Comparison of ENCODE assay signal across 8 mouse cellular contexts in the genomic region with DNA sequence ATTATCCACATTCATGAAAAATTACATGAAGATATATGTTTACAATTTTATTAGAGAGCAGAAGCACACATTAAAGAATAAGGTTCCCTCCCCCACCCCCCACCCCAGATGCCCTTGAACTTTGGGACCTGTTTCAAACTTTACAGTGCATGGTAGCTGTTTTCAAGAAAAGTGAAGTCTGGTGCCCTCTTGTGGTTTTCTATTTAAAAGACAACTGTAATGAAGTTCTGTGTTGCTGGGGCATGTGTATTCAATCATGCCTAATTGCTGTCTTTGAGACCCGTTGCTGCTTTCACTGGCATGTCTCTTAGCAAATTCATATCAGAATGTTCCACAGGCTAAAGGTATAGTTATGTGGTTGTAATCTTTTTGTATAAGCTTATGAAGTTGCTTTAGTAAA. TPM values are rescaled to one million over a fixed set of nuclear protein-coding genes. Genes with fewer than 3 reads are reported as not detected.
DNase-seq lines count a peak whose midpoint lies in the region; ATAC-seq lines count a peak whose summit lies in the region.

No protein-coding gene starts in this region.

- no peaks in the 10 kb centered on the region for H3K27me3 ChIP-seq in neural tube, embryonic 14.5 days (ENCODE audit: control insufficient read depth, insufficient read depth, low read length)
- H3K27me3 ChIP-seq in neural tube, embryonic 15.5 days (replicated peaks), result no peaks in the 10 kb centered on the region

- no peaks in the 10 kb centered on the region for H3K36me3 ChIP-seq in neural tube, embryonic 14.5 days (ENCODE audit: control insufficient read depth, insufficient read depth, low read length)
- H3K36me3 ChIP-seq in neural tube, embryonic 15.5 days, result no peaks in the 10 kb centered on the region

- peak; percentile 17; the same call in 1 of the 2 replicates for ATAC-seq in neural tube, embryonic 14.5 days (ENCODE audit: low read depth)
- ATAC-seq in neural tube, embryonic 15.5 days (ENCODE audit: low FRiP score), result no peak
- peak; percentile 84 for ATAC-seq in inflammation-experienced regulatory T-cells, adult 6 months

- peak; percentile 59 for DNase-seq in gastrocnemius, adult 18-20 months (ENCODE audit: low spot score)
- no peak for DNase-seq in gastrocnemius, postnatal 10 days
- peak; percentile 32 to 61 for DNase-seq in cerebellum, postnatal 14 days
- DNase-seq in retina, embryonic 14.5 days (ENCODE audit: low spot score), result peak; percentile 93
- no peak for DNase-seq in adrenal gland, postnatal 25 days

- no peaks in the 10 kb centered on the region for H3K9me3 ChIP-seq in neural tube, embryonic 14.5 days (ENCODE audit: control insufficient read depth, low read length)
- no peaks in the 10 kb centered on the region for H3K9me3 ChIP-seq in neural tube, embryonic 15.5 days (replicated peaks)

- H3K4me1 ChIP-seq in neural tube, embryonic 14.5 days (ENCODE audit: control insufficient read depth, insufficient read depth, low read length), result no peaks in the 10 kb centered on the region
- no peaks in the 10 kb centered on the region for H3K4me1 ChIP-seq in neural tube, embryonic 15.5 days

- H3K27ac ChIP-seq in neural tube, embryonic 14.5 days (ENCODE audit: low read depth, low read length), result no peak overlapping the region
- H3K27ac ChIP-seq in neural tube, embryonic 15.5 days (replicated peaks), result no peak overlapping the region

- H3K4me3 ChIP-seq in neural tube, embryonic 14.5 days (ENCODE audit: low read depth, low read length), result no peak overlapping the region
- no peak overlapping the region for H3K4me3 ChIP-seq in neural tube, embryonic 15.5 days (replicated peaks)

- H3K9ac ChIP-seq in neural tube, embryonic 14.5 days (replicated peaks; ENCODE audit: low read depth, low read length), result no peak overlapping the region
- H3K9ac ChIP-seq in neural tube, embryonic 15.5 days (replicated peaks), result no peak overlapping the region

- no peak overlapping the region for H3K4me2 ChIP-seq in neural tube, embryonic 14.5 days (ENCODE audit: low read depth, low read length)
- H3K4me2 ChIP-seq in neural tube, embryonic 15.5 days, result no peak overlapping the region

- 5% methylated on average over 1 of the region's 1 CpGs for WGBS in neural tube, embryonic 14.5 days
- WGBS in neural tube, embryonic 15.5 days, result 2% methylated on average over 1 of the region's 1 CpGs

RNA-seq across cellular contexts. Expression of a gene that starts 25.3 kb away (rescaled TPM):
- total RNA-seq in gastrocnemius, adult 18-20 months (2021), result under 1 TPM; 0.12 to 0.14 TPM
- under 1 TPM; 0.23 to 0.61 TPM for total RNA-seq in gastrocnemius, postnatal 10 days (2021)
- polyA plus RNA-seq in neural tube, embryonic 14.5 days (2014; fragmentation: Nextera tagmentation; extraction: Ambion mirVana), result 0.15 and 0.54 TPM in 2 replicates
- polyA plus RNA-seq in neural tube, embryonic 15.5 days (2015; fragmentation: Nextera tagmentation; extraction: Ambion mirVana), result 0.10 and 0.69 TPM in 2 replicates
- polyA plus RNA-seq in inflammation-experienced regulatory T-cells, adult 6 months (2017; shearing (Covaris generic)), result 1 to 10 TPM in 1 of 3 experiments, under 1 TPM in 2; 0.46 to 1.5 (median 0.54) TPM
- 0.58 and 0.67 TPM in 2 replicates for total RNA-seq in adrenal gland, postnatal 25 days (2021)

RNA-seq across cellular contexts. Expression of a gene that starts 42.8 kb away (rescaled TPM):
- 1 to 10 TPM; 2.5 to 3.0 TPM for total RNA-seq in gastrocnemius, adult 18-20 months (2021)
- total RNA-seq in gastrocnemius, postnatal 10 days (2021), result 10 to 100 TPM in 1 of 2 experiments, 1 to 10 TPM in 1; 8.9 to 11.2 TPM
- 14.8 and 21.7 TPM in 2 replicates for polyA plus RNA-seq in neural tube, embryonic 14.5 days (2014; fragmentation: Nextera tagmentation; extraction: Ambion mirVana)
- 19.6 and 20.6 TPM in 2 replicates for polyA plus RNA-seq in neural tube, embryonic 15.5 days (2015; fragmentation: Nextera tagmentation; extraction: Ambion mirVana)
- polyA plus RNA-seq in inflammation-experienced regulatory T-cells, adult 6 months (2017; shearing (Covaris generic)), result 10 to 100 TPM; 26.2 to 28.4 (median 27.1) TPM
- total RNA-seq in adrenal gland, postnatal 25 days (2021), result 11.7 and 20.5 TPM in 2 replicates

Comparison
In these comparisons a context has a peak if more than half of its experiments do, and no peak if none do; other contexts are left out.
1. DNase-seq: peak in gastrocnemius, adult 18-20 months (single experiment), cerebellum, postnatal 14 days (2 of 2) and retina, embryonic 14.5 days (single experiment); none in gastrocnemius, postnatal 10 days (single experiment) and adrenal gland, postnatal 25 days (single experiment).